Mouse (Mus musculus): ENCODE results near the gene Zfp839. TPM values are rescaled to one million over a fixed set of nuclear protein-coding genes. Genes with fewer than 3 reads are reported as not detected.

The Zfp839 gene
- total and polyA plus RNA-seq, 2 experiments from 2014 or later: 2.4 to 4.5 TPM

GRCm38 (mm10) chr12:110903536-110903935 lies 53.5 kb downstream of the Zfp839 start:
- Histone ChIP-seq H3K27me3 (ENCODE audit: insufficient read depth, low read length) (no peaks in the 10 kb centered on the region), H3K4me3 (ENCODE audit: low read depth, low read length) (no peak overlapping the region), H3K4me1 (ENCODE audit: insufficient read depth) (no peaks in the 10 kb centered on the region), H3K9me3 (ENCODE audit: low read length) (no peaks in the 10 kb centered on the region), H3K4me2 (ENCODE audit: low read depth) (no peak overlapping the region), H3K27ac (ENCODE audit: low read depth, low read length) (no peak overlapping the region), H3K9ac (no peak overlapping the region), H3K36me3 (ENCODE audit: insufficient read depth) (peaks cover 4% of the 10 kb centered on the region; the same call in 1 of the 2 replicates)
- no peak for TF ChIP-seq CTCF (IDR thresholded peaks at IDR 0.05; ENCODE audit: low read depth)
- 84% methylated on average over 2 of the region's 2 CpGs for WGBS
- ATAC-seq (no peak), DNase-seq (no peak)

DNA sequence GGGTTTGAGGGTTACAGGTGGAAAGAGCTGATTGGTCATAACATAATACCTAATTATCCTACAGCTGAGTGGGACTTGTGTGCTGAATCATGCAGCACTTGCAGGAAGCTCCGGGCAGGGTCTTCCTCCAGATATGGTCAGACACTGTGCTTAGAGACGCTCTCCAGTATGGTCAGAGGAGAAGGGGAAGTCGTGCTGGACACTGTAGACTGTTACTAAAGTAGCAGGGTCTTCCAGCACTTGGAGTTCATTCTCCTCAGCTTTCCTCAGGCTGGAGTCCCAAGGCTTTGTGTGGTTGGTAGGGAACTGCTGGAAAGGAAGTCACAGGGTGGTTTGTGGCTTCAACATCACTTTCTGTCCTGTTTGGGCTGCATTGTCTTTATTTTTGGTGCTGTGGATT lies 57.8 kb downstream of the Zfp839 start:
- no peak for ATAC-seq
- Histone ChIP-seq H3K27ac (ENCODE audit: low read depth, low read length) (no peak overlapping the region), H3K4me1 (ENCODE audit: insufficient read depth) (no peaks in the 10 kb centered on the region), H3K9me3 (ENCODE audit: low read length) (no peaks in the 10 kb centered on the region), H3K4me2 (ENCODE audit: low read depth) (no peak overlapping the region), H3K4me3 (ENCODE audit: low read depth, low read length) (no peak overlapping the region), H3K9ac (no peak overlapping the region), H3K27me3 (ENCODE audit: insufficient read depth, low read length) (no peaks in the 10 kb centered on the region), H3K36me3 (ENCODE audit: insufficient read depth) (no peaks in the 10 kb centered on the region; the same call in 1 of the 2 replicates)
- DNase-seq: no peak
- no peak for TF ChIP-seq CTCF (IDR thresholded peaks at IDR 0.05; ENCODE audit: low read depth)
- 83% methylated on average over 3 of the region's 3 CpGs for WGBS

GRCm38 (mm10) chr12:110909962-110910361 lies 59.9 kb downstream of the Zfp839 start:
- Histone ChIP-seq H3K27me3 (ENCODE audit: insufficient read depth, low read length) (no peaks in the 10 kb centered on the region), H3K27ac (ENCODE audit: low read depth, low read length) (no peak overlapping the region), H3K9ac (no peak overlapping the region), H3K36me3 (ENCODE audit: insufficient read depth) (peaks cover 4% of the 10 kb centered on the region), H3K4me1 (ENCODE audit: insufficient read depth) (no peaks in the 10 kb centered on the region), H3K4me2 (ENCODE audit: low read depth) (no peak overlapping the region), H3K4me3 (ENCODE audit: low read depth, low read length) (no peak overlapping the region), H3K9me3 (ENCODE audit: low read length) (no peaks in the 10 kb centered on the region)
- 72% methylated on average over 2 of the region's 2 CpGs for WGBS
- DNase-seq: no peak
- TF ChIP-seq CTCF (IDR thresholded peaks at IDR 0.05; ENCODE audit: low read depth): no peak
- ATAC-seq: no peak

DNA sequence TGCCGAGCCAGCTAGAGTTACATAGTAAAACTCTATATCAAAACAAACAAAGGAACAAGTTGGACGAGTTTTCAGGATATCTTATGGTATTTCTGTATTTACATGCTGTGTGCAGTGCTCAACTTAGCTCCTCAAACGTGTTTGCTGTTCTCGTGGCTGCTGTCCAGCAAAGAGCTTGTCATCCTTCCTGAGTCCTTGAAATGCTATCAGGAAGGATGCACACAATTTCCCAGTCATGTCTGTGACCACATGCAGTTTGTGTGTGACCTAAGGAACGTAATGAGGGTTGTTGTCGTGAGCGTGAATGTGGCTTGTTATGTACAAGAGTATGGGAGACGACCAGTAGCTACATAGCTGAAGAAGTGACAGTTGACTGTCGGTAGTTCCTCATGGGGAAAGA lies 65.7 kb downstream of the Zfp839 start:
- Histone ChIP-seq H3K9me3 (ENCODE audit: low read length) (no peaks in the 10 kb centered on the region), H3K27ac (ENCODE audit: low read depth, low read length) (no peak overlapping the region), H3K4me2 (ENCODE audit: low read depth) (no peak overlapping the region), H3K4me3 (ENCODE audit: low read depth, low read length) (no peak overlapping the region), H3K36me3 (ENCODE audit: insufficient read depth) (peaks cover 39% of the 10 kb centered on the region), H3K4me1 (ENCODE audit: insufficient read depth) (no peaks in the 10 kb centered on the region), H3K27me3 (ENCODE audit: insufficient read depth, low read length) (no peaks in the 10 kb centered on the region), H3K9ac (no peak overlapping the region)
- ATAC-seq (no peak), DNase-seq (no peak)
- 87% methylated on average over 9 of the region's 9 CpGs for WGBS
- no peak for TF ChIP-seq CTCF (IDR thresholded peaks at IDR 0.05; ENCODE audit: low read depth)

Other genes with a start within 250 kb of the Zfp839 start
- gene Dync1h1, start 248.8 kb upstream of the Zfp839 start, total RNA-seq (2014; rRNA removed): 253 and 275 TPM in 2 replicates
- 45.4 and 54.6 TPM in 2 replicates for gene Dync1h1, start 248.8 kb upstream of the Zfp839 start, polyA plus RNA-seq (2015; fragmentation: Nextera tagmentation; extraction: Ambion mirVana)
- not detected in 2 replicates for gene 1700001K19Rik, start 167.6 kb upstream of the Zfp839 start, total RNA-seq (2014; rRNA removed)
- not detected in 2 replicates for gene 1700001K19Rik, start 167.6 kb upstream of the Zfp839 start, polyA plus RNA-seq (2015; fragmentation: Nextera tagmentation; extraction: Ambion mirVana)
- gene Hsp90aa1, start 147.5 kb upstream of the Zfp839 start, total RNA-seq (2014; rRNA removed): 703 and 720 TPM in 2 replicates
- gene Hsp90aa1, start 147.5 kb upstream of the Zfp839 start, polyA plus RNA-seq (2015; fragmentation: Nextera tagmentation; extraction: Ambion mirVana): 1,123 and 1,324 TPM in 2 replicates
- 33.3 and 40.3 TPM in 2 replicates for gene Wdr20, start 112.3 kb upstream of the Zfp839 start, total RNA-seq (2014; rRNA removed)
- 12.3 and 17.0 TPM in 2 replicates for gene Wdr20, start 112.3 kb upstream of the Zfp839 start, polyA plus RNA-seq (2015; fragmentation: Nextera tagmentation; extraction: Ambion mirVana)
- 12.8 and 20.5 TPM in 2 replicates for gene Mok, start 9.3 kb upstream of the Zfp839 start, total RNA-seq (2014; rRNA removed)
- gene Mok, start 9.3 kb upstream of the Zfp839 start, polyA plus RNA-seq (2015; fragmentation: Nextera tagmentation; extraction: Ambion mirVana): 20.6 and 22.1 TPM in 2 replicates
- 93.6 and 116 TPM in 2 replicates for gene Cinp, start 38.9 kb downstream of the Zfp839 start, total RNA-seq (2014; rRNA removed)
- gene Cinp, start 38.9 kb downstream of the Zfp839 start, polyA plus RNA-seq (2015; fragmentation: Nextera tagmentation; extraction: Ambion mirVana): 82.2 and 92.3 TPM in 2 replicates
- 20.8 and 25.6 TPM in 2 replicates for gene Tecpr2, start 39.0 kb downstream of the Zfp839 start, total RNA-seq (2014; rRNA removed)
- gene Tecpr2, start 39.0 kb downstream of the Zfp839 start, polyA plus RNA-seq (2015; fragmentation: Nextera tagmentation; extraction: Ambion mirVana): 3.4 and 5.6 TPM in 2 replicates
- gene Ankrd9, start 128.8 kb downstream of the Zfp839 start, total RNA-seq (2014; rRNA removed): 7.6 and 8.7 TPM in 2 replicates
- gene Ankrd9, start 128.8 kb downstream of the Zfp839 start, polyA plus RNA-seq (2015; fragmentation: Nextera tagmentation; extraction: Ambion mirVana): 7.8 and 10.2 TPM in 2 replicates
- 14.0 and 16.2 TPM in 2 replicates for gene Rcor1, start 189.1 kb downstream of the Zfp839 start, total RNA-seq (2014; rRNA removed)
- 3.2 and 4.3 TPM in 2 replicates for gene Rcor1, start 189.1 kb downstream of the Zfp839 start, polyA plus RNA-seq (2015; fragmentation: Nextera tagmentation; extraction: Ambion mirVana)

All from forebrain, postnatal 0 days (tissue).